Mouse (Mus musculus) forebrain, embryonic 16.5 days (tissue): ENCODE results near the gene Snap23. TPM values are rescaled to one million over a fixed set of nuclear protein-coding genes. Genes with fewer than 3 reads are reported as not detected.

Experiments
- ATAC-seq: fragments of 200-750 bp; cut with Nextera tagmentation; 2 replicates; pipeline ENCODE4 v1.8.0; 2017; ENCODE audit warnings: mild to moderate bottlenecking, moderate library complexity
- H3K27ac ChIP-seq: fragments of 300-500 bp; sonication (generic); 2 replicates; pipeline ENCODE4 v1.5.1; 2014; ENCODE audit warnings: low read length, control low read depth
- H3K27me3 ChIP-seq: fragments of 300-500 bp; sonication (generic); replicated peaks from 2 replicates; pipeline ENCODE4 v1.6.1; 2014; ENCODE audit warnings: low read length; ENCODE audit not compliant: control insufficient read depth, insufficient read depth
- H3K36me3 ChIP-seq: fragments of 300-500 bp; sonication (generic); 2 replicates; pipeline ENCODE4 v1.6.1; 2014; ENCODE audit not compliant: control insufficient read depth, insufficient read depth
- H3K4me1 ChIP-seq: fragments of 300-500 bp; sonication (generic); replicated peaks from 2 replicates; pipeline ENCODE4 v1.6.1; 2014; ENCODE audit warnings: low read length; ENCODE audit not compliant: control insufficient read depth, insufficient read depth
- H3K4me2 ChIP-seq: fragments of 300-500 bp; sonication (generic); 2 replicates; pipeline ENCODE4 v1.6.1; 2014; ENCODE audit warnings: mild to moderate bottlenecking, low read length, control low read depth
- H3K4me3 ChIP-seq: fragments of 300-500 bp; sonication (generic); replicated peaks from 2 replicates; pipeline ENCODE4 v1.5.1; 2014; ENCODE audit warnings: mild to moderate bottlenecking, low read length, control low read depth
- H3K9ac ChIP-seq: fragments of 300-500 bp; sonication (generic); replicated peaks from 2 replicates; pipeline ENCODE4 v1.6.1; 2014; ENCODE audit warnings: low read depth, low read length, control low read depth
- H3K9me3 ChIP-seq: fragments of 300-500 bp; sonication (generic); 2 replicates; pipeline ENCODE4 v1.6.1; 2016; ENCODE audit warnings: low read length; ENCODE audit not compliant: control insufficient read depth
- WGBS: fragments of 180-500 bp; shearing (Covaris S2); extraction: QIAGEN DNeasy Blood & Tissue Kit; methylation state at CpG from one replicate; pipeline ENCODE4 v1.1.7; 2014; 5-methylcytosine and 5-hydroxymethylcytosine counted together
- polyA plus RNA-seq: library from polyadenylated mRNA; unstranded; fragments of >200 nt; fragmentation: Nextera tagmentation; extraction: Ambion mirVana; gene quantifications from 2 replicates; pipeline ENCODE4 v1.2.1, GENCODE M21; 2015

The Snap23 gene
- polyA plus RNA-seq, 1 experiment from 2014 or later, result 19.8 TPM

GRCm38 (mm10) chr2:120608830-120609723 is 41.6 kb downstream of the Snap23 start, which contains the start of the genes Haus2 and Lrrc57:
Gene Haus2 (plus strand): TSS chr2:120609383.
Gene Lrrc57 (minus strand): TSS chr2:120609520.
- peaks cover 10% of the 10 kb centered on the region; the same call in 1 of the 2 replicates for H3K36me3 ChIP-seq
- peak within 1 kb of the TSS; percentile 96 for H3K27ac ChIP-seq
- under 1% methylated on average over 52 of the region's 52 CpGs for WGBS
- H3K27me3 ChIP-seq, result no peaks in the 10 kb centered on the region
- peak within 1 kb of the TSS; percentile 100 for H3K4me3 ChIP-seq
- no peaks in the 10 kb centered on the region for H3K9me3 ChIP-seq
- peak within 1 kb of the TSS; percentile 90 for H3K9ac ChIP-seq
- H3K4me2 ChIP-seq, result peak within 1 kb of the TSS; percentile 92
- H3K4me1 ChIP-seq, result peaks cover 18% of the 10 kb centered on the region
- peak; percentile 97 for ATAC-seq

- WGBS, result 91% methylated on average over 5 of the region's 5 CpGs
- H3K9me3 ChIP-seq, result no peaks in the 10 kb centered on the region
- no peak for ATAC-seq
- no peak overlapping the region for H3K4me2 ChIP-seq
- no peak overlapping the region for H3K4me3 ChIP-seq
- H3K9ac ChIP-seq, result no peak overlapping the region
- H3K27me3 ChIP-seq, result no peaks in the 10 kb centered on the region
- no peak overlapping the region for H3K27ac ChIP-seq
- H3K36me3 ChIP-seq, result peaks cover 13% of the 10 kb centered on the region
- no peaks in the 10 kb centered on the region for H3K4me1 ChIP-seq
Measured at GRCm38 (mm10) chr2:120616279-120617163, 49.0 kb downstream of the Snap23 start.

GRCm38 (mm10) chr2:120619538-120619937 is 52.1 kb downstream of the Snap23 start:
- Histone ChIP-seq H3K4me2 (no peak overlapping the region), H3K9ac (no peak overlapping the region), H3K36me3 (peaks cover 10% of the 10 kb centered on the region), H3K27me3 (no peaks in the 10 kb centered on the region), H3K27ac (no peak overlapping the region), H3K9me3 (no peaks in the 10 kb centered on the region), H3K4me3 (no peak overlapping the region), H3K4me1 (no peaks in the 10 kb centered on the region)
- 100% methylated on average over 1 of the region's 1 CpGs for WGBS
- ATAC-seq, result no peak

- Histone ChIP-seq H3K4me3 (no peak overlapping the region), H3K9ac (no peak overlapping the region), H3K27ac (no peak overlapping the region), H3K36me3 (peaks cover 6% of the 10 kb centered on the region), H3K27me3 (no peaks in the 10 kb centered on the region), H3K9me3 (no peaks in the 10 kb centered on the region), H3K4me1 (no peaks in the 10 kb centered on the region), H3K4me2 (no peak overlapping the region)
- no peak for ATAC-seq
Measured at GRCm38 (mm10) chr2:120622920-120623319, 55.4 kb downstream of the Snap23 start.

- no peaks in the 10 kb centered on the region for H3K36me3 ChIP-seq
- peak overlapping the region; percentile 67 for H3K4me3 ChIP-seq
- H3K9me3 ChIP-seq, result no peaks in the 10 kb centered on the region
- H3K4me2 ChIP-seq, result peak overlapping the region; percentile 76
- peak overlapping the region; percentile 6; the same call in 1 of the 2 replicates for H3K27ac ChIP-seq
- ATAC-seq, result peak; percentile 31
- peak overlapping the region; percentile 15 for H3K9ac ChIP-seq
- no peaks in the 10 kb centered on the region for H3K27me3 ChIP-seq
- peaks cover 8% of the 10 kb centered on the region for H3K4me1 ChIP-seq
- WGBS, result 32% methylated on average over 10 of the region's 10 CpGs
Measured at GRCm38 (mm10) chr2:120628076-120628865, 60.8 kb downstream of the Snap23 start.

- WGBS, result 1% methylated on average over 33 of the region's 36 CpGs
- Histone ChIP-seq H3K4me1 (peaks cover 8% of the 10 kb centered on the region), H3K36me3 (no peaks in the 10 kb centered on the region), H3K27me3 (no peaks in the 10 kb centered on the region), H3K4me2 (peak within 1 kb of the TSS; percentile 76), H3K9ac (peak within 1 kb of the TSS; percentile 71), H3K27ac (peak within 1 kb of the TSS; percentile 6; the same call in 1 of the 2 replicates), H3K9me3 (no peaks in the 10 kb centered on the region), H3K4me3 (peak within 1 kb of the TSS; percentile 67)
- ATAC-seq, result peak; percentile 100
Measured at GRCm38 (mm10) chr2:120628886-120629735, 61.6 kb downstream of the Snap23 start, which contains the start of gene Stard9. Gene Stard9 (plus strand): TSS chr2:120629121.

- no peak overlapping the region for H3K4me3 ChIP-seq
- 81% methylated on average over 2 of the region's 2 CpGs for WGBS
- H3K9me3 ChIP-seq, result no peaks in the 10 kb centered on the region
- ATAC-seq, result no peak
- H3K27me3 ChIP-seq, result no peaks in the 10 kb centered on the region
- H3K4me1 ChIP-seq, result peaks cover 8% of the 10 kb centered on the region
- H3K36me3 ChIP-seq, result no peaks in the 10 kb centered on the region; the same call in 1 of the 2 replicates
- H3K27ac ChIP-seq, result no peak overlapping the region
- H3K4me2 ChIP-seq, result no peak overlapping the region
- H3K9ac ChIP-seq, result no peak overlapping the region
Measured at GRCm38 (mm10) chr2:120630246-120630645, 62.8 kb downstream of the Snap23 start.

- Histone ChIP-seq H3K9me3 (no peaks in the 10 kb centered on the region), H3K36me3 (no peaks in the 10 kb centered on the region; the same call in 1 of the 2 replicates), H3K4me3 (no peak overlapping the region), H3K27me3 (no peaks in the 10 kb centered on the region), H3K9ac (no peak overlapping the region), H3K4me1 (peaks cover 8% of the 10 kb centered on the region), H3K27ac (no peak overlapping the region), H3K4me2 (no peak overlapping the region)
- ATAC-seq, result no peak
- 71% methylated on average over 2 of the region's 2 CpGs for WGBS
Measured at GRCm38 (mm10) chr2:120630655-120631054, 63.2 kb downstream of the Snap23 start.
